Mouse (Mus musculus) CH12.LX (cell line): ENCODE measurements around the gene 4930444G20Rik.

ENCODE experiments used
- CHD1 ChIP-seq: IDR thresholded peaks from 2 replicates; pipeline ENCODE4 v1.6.1; 2012; ENCODE audit warnings: low read depth, low read length, improper control_type of control experiment, inconsistent platforms
- CHD2 ChIP-seq: IDR thresholded peaks from 2 replicates; pipeline ENCODE4 v1.6.1; 2011; ENCODE audit warnings: low read length, improper control_type of control experiment
- CTCF ChIP-seq, 2 experiments: IDR thresholded peaks in 1 of 2; conservative IDR thresholded peaks in 1 of 2; 2 replicates each; pipeline ENCODE4 v1.5.1; 2011 to 2012; ENCODE audit warnings: low read depth in 2 of 2, low read length in 2 of 2, improper control_type of control experiment in 1 of 2, inconsistent platforms in 1 of 2, mild to moderate bottlenecking in 1 of 2, moderate library complexity in 1 of 2
- ELF1 ChIP-seq: IDR thresholded peaks from 2 replicates; pipeline ENCODE4 v1.6.1; 2014; ENCODE audit warnings: low read depth, mild to moderate bottlenecking, inconsistent platforms, low read length, improper control_type of control experiment
- JUND ChIP-seq: conservative IDR thresholded peaks from 2 replicates; pipeline ENCODE4 v1.6.1; 2011; ENCODE audit warnings: low read depth, low read length, improper control_type of control experiment
- MAX ChIP-seq: IDR thresholded peaks from 2 replicates; pipeline ENCODE4 v1.6.1; 2011; ENCODE audit warnings: low read length, improper control_type of control experiment
- NRF1 ChIP-seq: IDR thresholded peaks from 2 replicates; pipeline ENCODE4 v1.6.1; 2014; ENCODE audit warnings: low read depth, mild to moderate bottlenecking, inconsistent platforms, low read length, improper control_type of control experiment, moderate library complexity
- USF1 ChIP-seq: IDR thresholded peaks from 2 replicates; pipeline ENCODE4 v1.6.1; 2014; ENCODE audit warnings: low read depth, mild to moderate bottlenecking, inconsistent platforms, low read length, improper control_type of control experiment

GRCm38 (mm10) chr10:22055308-22055707, 12.6 kb downstream of the 4930444G20Rik start:
- no peak for TF ChIP-seq CHD1
- TF ChIP-seq NRF1: no peak
- no peak for TF ChIP-seq USF1
- TF ChIP-seq JUND: no peak
- TF ChIP-seq CTCF (conservative IDR thresholded peaks at IDR 0.05 in 1 of 2, IDR thresholded peaks at IDR 0.05 in 1 of 2; ENCODE audit: low read depth in 2 of 2, low read length in 2 of 2): no peak
- TF ChIP-seq ELF1: no peak
- no peak for TF ChIP-seq MAX
- no peak for TF ChIP-seq CHD2
